Mouse (Mus musculus) ovary, postnatal 36 days (tissue): ENCODE results near the gene Dmd.

ENCODE experiments used
- DNase-seq: peaks from one replicate; pipeline ENCODE4 v3.0.0; 2022; ENCODE audit warnings: low spot score, mixed read lengths

Gene Dmd

GRCm38 (mm10) chrX:85049593-85049992 is 2100.9 kb downstream of the Dmd start:
- no peak for DNase-seq

DNA sequence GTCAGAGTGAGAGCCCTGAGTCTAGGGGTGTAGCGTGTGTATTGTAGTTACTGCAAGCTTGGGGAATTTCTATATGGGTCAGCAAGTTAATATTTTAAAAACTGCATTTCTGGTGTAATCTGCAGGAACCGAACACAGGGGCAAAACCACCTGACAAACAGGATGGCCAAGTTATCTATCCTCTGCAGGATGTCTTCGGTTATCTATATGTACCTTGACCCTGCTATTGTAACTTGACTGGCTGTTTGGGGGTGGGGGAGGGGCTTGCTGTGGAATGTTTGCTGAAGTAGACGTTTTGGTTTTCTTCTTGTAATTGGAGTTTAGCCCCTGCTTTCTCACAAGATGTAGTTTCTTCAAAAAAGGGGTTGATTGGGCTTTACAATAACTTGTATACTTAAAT is 2124.9 kb downstream of the Dmd start:
- DNase-seq: no peak

DNA sequence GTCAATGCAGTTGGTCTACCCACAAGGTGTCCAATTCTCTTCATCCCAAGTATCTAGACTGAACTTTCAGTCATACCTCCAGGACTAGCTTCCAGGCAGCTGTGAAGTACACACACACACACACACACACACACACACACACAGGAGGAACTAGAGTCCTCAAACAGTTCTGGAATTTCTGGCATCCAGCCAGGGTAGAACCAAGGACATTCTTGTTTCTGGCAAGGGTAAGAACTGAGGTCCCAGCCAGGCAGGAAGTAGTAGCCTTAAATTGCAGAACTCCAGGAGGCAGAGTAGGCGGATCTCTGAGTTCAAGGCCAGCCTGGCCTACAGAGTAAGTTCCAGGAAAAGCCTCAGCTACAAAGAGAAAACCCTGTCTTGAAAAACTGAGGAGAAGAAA is 2128.2 kb downstream of the Dmd start:
- DNase-seq: peak; percentile 9

- DNase-seq: no peak
Measured at GRCm38 (mm10) chrX:85077605-85078004, 2128.9 kb downstream of the Dmd start.

DNA sequence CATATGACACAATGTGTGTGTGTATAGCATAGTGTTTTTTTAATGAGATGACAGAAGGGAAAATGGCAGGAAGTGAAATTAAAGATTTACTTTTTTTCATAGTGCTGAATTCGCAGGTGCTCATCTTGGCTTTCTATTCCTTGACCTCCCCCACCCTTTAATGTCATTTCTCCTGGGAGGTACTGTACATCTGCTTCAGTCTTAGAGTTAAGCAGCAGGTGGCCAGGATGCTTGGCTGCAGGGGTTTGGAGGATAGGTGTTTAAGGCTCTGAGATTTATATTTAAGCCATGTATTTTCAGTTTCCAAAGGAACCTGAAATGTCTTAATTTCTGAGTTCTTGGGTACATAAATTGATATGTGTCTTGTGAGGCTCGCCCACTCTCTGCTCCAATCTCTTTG is 2130.5 kb downstream of the Dmd start:
- DNase-seq: no peak

DNA sequence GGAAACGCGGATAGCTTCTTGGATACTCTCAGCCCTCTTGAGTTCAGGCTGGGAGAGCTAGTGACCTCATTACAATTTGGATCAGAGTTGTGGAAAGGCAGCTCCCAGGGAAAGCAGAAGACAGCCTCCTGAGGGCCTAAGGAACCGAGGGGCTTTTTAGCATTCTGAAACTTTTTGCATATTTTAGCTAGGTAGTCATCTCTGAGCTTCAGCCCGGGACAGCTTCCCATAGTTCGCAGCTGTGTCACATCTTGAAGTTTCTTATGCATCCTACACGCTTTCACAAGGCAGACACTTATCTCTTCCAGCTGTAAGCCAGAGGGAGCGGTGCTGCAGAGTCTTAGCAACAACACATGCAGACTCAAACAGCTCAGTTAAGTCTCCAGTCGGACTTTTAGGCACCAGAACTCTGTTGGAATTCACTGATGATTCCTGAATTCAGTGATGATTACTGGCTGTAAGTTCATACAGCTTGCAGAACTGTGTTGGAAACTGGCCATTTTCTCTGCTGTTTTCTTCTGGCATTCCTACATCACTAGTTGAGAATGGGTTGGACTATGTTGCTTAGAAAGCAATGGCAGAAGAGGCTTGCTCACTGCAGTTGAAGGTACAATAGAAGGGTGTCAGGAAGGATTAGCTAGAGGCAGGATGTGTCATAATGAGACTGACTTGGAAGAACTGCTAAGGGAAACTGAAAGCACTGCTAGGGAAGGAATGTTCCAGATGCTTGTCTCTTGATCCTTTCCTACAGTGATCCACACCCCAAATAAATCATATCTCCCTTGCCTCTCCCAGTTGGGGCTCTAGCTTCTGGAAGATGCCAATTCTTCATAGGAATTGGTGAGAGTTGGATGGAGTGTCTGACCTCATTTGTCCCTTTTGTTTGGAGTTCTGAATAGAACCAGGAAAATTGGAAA is 2135.8 kb downstream of the Dmd start:
- no peak for DNase-seq

- DNase-seq: no peak
Measured at GRCm38 (mm10) chrX:85089506-85089905, 2140.8 kb downstream of the Dmd start.

- DNase-seq: no peak
Measured at GRCm38 (mm10) chrX:85093354-85093753, 2144.7 kb downstream of the Dmd start.

GRCm38 (mm10) chrX:85098691-85099090 is 2150.0 kb downstream of the Dmd start:
- DNase-seq: no peak

DNA sequence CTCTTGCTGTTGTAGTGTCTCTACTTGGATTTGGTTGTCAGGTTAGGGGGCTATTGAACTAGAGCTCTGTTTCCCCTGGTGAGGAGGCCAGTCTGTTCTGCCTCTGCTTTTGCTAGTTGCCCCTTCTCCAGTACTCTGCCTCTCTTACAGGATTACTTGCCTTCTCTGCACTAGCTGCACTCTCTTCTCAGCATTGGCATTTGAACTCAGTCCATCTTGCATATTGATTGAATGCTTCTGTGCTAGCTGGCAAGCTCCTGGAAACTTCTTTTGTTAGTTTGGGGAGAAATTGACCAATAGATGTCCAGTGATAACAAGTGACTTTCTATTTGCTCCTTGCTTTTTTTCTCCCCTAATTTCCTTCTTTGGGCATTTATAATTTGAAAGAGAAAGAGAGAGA is 2163.7 kb downstream of the Dmd start:
- no peak for DNase-seq

- DNase-seq: no peak
Measured at GRCm38 (mm10) chrX:85132706-85133105, 2184.0 kb downstream of the Dmd start.

- DNase-seq: no peak
Measured at GRCm38 (mm10) chrX:85137293-85137692, 2188.6 kb downstream of the Dmd start.

GRCm38 (mm10) chrX:85171264-85171663 is 2222.6 kb downstream of the Dmd start:
- no peak for DNase-seq

DNA sequence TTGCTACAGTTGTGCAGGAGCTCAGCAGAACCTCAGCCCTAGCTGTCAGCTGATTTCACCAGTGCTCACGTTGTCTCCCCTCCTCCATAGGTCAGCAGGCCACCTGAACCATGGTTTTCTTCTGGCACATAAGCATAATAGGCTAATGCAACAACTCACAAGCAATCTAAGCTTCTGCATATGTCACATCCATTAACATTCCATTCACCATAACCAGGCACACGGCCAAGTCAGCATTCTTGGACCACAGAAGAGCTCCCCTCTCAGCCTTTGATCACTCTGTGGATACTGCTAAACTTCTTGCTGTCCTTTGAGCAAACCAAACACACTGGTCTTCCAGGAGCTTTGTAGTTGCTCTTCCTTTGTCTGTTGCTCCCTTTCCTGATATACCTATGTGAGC is 2238.9 kb downstream of the Dmd start:
- no peak for DNase-seq

- no peak for DNase-seq
Measured at GRCm38 (mm10) chrX:85193856-85194255, 2245.2 kb downstream of the Dmd start.

- DNase-seq: no peak
Measured at GRCm38 (mm10) chrX:85197688-85198087, 2249.0 kb downstream of the Dmd start.

GRCm38 (mm10) chrX:85199398-85199797 is 2250.7 kb downstream of the Dmd start:
- DNase-seq: no peak

DNA sequence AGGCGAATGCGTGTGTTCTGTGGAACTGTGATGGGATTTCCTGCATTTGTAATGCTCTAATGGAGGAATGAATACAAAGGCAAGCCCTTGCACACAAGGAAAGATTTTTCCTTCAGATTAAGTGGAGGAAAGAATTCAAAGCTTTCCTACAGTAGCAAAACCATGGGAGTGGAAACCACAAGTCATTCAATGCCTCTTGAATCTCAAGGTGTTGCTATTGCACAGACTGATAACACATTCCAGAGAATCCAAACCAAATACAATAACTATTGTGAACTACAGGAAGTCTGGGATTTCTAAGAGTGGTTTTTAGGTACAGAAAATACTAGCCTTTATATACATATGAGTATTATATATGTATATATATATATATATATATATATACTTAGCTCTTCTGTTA is 2258.3 kb downstream of the Dmd start:
- no peak for DNase-seq

GRCm38 (mm10) chrX:85226883-85227282 is 2278.2 kb downstream of the Dmd start:
- DNase-seq: no peak

DNA sequence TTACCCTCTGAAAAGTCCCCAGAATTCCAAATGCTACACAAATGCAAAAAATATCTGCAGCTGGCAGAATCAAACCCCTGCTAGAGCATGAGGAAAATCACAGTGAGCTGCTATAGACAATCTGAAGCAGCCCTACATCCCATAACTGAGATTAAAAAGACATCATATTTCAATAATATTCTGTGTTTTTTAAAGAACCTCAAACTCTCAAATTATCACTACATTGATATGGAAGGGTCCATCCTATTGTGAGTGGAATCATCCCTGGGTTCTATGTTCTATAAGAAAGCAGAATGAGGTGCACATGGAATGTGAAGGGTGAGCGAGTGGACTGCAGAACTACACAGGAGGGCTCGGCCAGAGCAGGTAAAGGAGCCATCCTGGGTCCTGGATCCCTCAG is 2300.7 kb downstream of the Dmd start, which contains the start of gene Fthl17a:
Gene Fthl17a, plus strand, starts transcription at position 301 of the 400 bp plus-strand sequence.
- no peak for DNase-seq
